Mouse (Mus musculus) heart, embryonic 14.5 days (tissue): ENCODE results near the gene Khdc1a. TPM values are rescaled to one million over a fixed set of nuclear protein-coding genes. Genes with fewer than 3 reads are reported as not detected.
"Not testable (repeated sequence)": the region's sequence is repeated elsewhere in the genome, so short reads cannot be mapped to it uniquely, and the experiment has no call there.

Experiments
- ATAC-seq: fragments of 200-750 bp; cut with Nextera tagmentation; 2 replicates; pipeline ENCODE4 v1.8.0; 2017; ENCODE audit warnings: low read depth, moderate TSS enrichment; ENCODE audit not compliant: insufficient number of reproducible peaks, insufficient read depth, low FRiP score
- H3K27ac ChIP-seq, 2 experiments: fragments of 200-500 bp in 1 of 2; fragments of 300-500 bp in 1 of 2; sonication (generic) in 1 of 2; replicated peaks in 1 of 2; 2 replicates each; pipeline ENCODE4 v1.5.1; 2012 to 2014; ENCODE audit warnings: low read depth in 2 of 2, low read length in 2 of 2, control low read depth in 1 of 2, mild to moderate bottlenecking in 1 of 2, mixed read lengths in 1 of 2; ENCODE audit not compliant: control insufficient read depth in 1 of 2, insufficient read depth in 1 of 2
- H3K27me3 ChIP-seq: fragments of 300-500 bp; sonication (generic); 2 replicates; pipeline ENCODE4 v1.6.1; 2014; ENCODE audit warnings: mild to moderate bottlenecking, low read length, control low read depth; ENCODE audit not compliant: control insufficient read depth, insufficient read depth
- H3K36me3 ChIP-seq: fragments of 300-500 bp; sonication (generic); 2 replicates; pipeline ENCODE4 v1.6.1; 2014; ENCODE audit warnings: mild to moderate bottlenecking, control low read depth, low read length, mixed read lengths; ENCODE audit not compliant: control insufficient read depth, insufficient read depth
- H3K4me1 ChIP-seq, 2 experiments: fragments of 200-500 bp in 1 of 2; fragments of 300-500 bp in 1 of 2; sonication (generic) in 1 of 2; 2 replicates each; pipeline ENCODE4 v1.6.1; 2012 to 2014; ENCODE audit warnings: low read length in 2 of 2, control low read depth in 1 of 2, mixed read lengths in 1 of 2; ENCODE audit not compliant: control insufficient read depth in 2 of 2, insufficient read depth in 2 of 2
- H3K4me2 ChIP-seq: fragments of 300-500 bp; sonication (generic); 2 replicates; pipeline ENCODE4 v1.6.1; 2014; ENCODE audit warnings: mild to moderate bottlenecking, low read length
- H3K4me3 ChIP-seq, 2 experiments: fragments of 200-500 bp in 1 of 2; fragments of 300-500 bp in 1 of 2; sonication (generic) in 1 of 2; 2 replicates each; pipeline ENCODE4 v1.5.1; 2012 to 2014; ENCODE audit warnings: low read length in 2 of 2, mild to moderate bottlenecking in 2 of 2, control low read depth in 1 of 2, low read depth in 1 of 2, moderate library complexity in 1 of 2; ENCODE audit not compliant: control insufficient read depth in 1 of 2, insufficient read depth in 1 of 2
- H3K9ac ChIP-seq: fragments of 300-500 bp; sonication (generic); 2 replicates; pipeline ENCODE4 v1.6.1; 2014; ENCODE audit warnings: mild to moderate bottlenecking, low read length
- H3K9me3 ChIP-seq: fragments of 300-500 bp; sonication (generic); 2 replicates; pipeline ENCODE4 v1.6.1; 2016; ENCODE audit warnings: low read length, control low read depth; ENCODE audit not compliant: control insufficient read depth
- WGBS: fragments of 180-500 bp; shearing (Covaris S2); extraction: QIAGEN DNeasy Blood & Tissue Kit; methylation state at CpG from one replicate; pipeline ENCODE4 v1.1.7; 2014; 5-methylcytosine and 5-hydroxymethylcytosine counted together
- polyA plus RNA-seq: library from polyadenylated mRNA; unstranded; fragments of >200 nt; fragmentation: Nextera tagmentation; extraction: Ambion mirVana; gene quantifications from 2 replicates; pipeline ENCODE4 v1.2.1, GENCODE M21; 2014

Gene Khdc1a
- polyA plus RNA-seq, 1 experiment from 2014 or later: not detected

DNA sequence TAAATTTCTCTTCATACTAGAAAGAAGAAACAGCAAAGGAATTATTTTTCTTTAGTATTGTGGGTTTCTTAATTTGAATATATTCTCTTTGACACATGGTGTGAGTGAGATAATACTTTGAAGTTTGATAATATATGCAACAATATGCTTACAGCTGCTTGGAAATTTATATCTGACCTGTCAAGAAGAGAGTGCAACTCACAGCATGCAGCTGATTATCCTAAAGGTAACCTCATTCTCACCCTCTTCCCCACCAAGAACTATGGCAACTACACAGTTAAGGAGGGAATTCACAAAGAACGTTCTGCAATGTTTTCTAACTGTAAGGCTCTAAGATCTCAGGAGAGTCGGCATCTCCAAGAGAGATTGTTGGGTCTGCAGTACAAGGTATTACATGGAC, 33.1 kb upstream of the Khdc1a start:
- Histone ChIP-seq H3K36me3 (no peaks in the 10 kb centered on the region), H3K27ac (no peak overlapping the region)
- WGBS: 73% methylated on average over 2 of the region's 2 CpGs

DNA sequence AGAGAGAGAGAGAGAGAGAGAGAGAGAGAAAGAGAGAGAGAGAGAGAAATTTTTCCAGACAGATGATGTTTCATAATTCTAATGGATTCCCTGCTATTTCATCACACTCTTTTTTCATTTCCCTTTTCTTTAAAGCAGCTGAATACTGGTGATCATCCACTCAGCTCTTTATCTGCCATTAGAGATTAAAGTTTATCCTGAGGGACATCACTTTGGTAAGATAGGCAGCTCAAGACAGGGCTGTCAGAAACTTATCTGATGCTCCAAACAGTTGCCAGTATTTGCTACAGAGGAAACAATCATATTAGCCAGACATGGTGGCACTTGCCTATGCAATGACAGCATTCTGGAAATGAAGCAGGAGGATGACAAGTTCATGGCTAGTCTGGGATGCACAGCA, 31.2 kb upstream of the Khdc1a start:
- Histone ChIP-seq H3K9ac (no peak overlapping the region), H3K4me3 (no peak overlapping the region), H3K36me3 (no peaks in the 10 kb centered on the region), H3K27ac (no peak overlapping the region), H3K4me1 (no peaks in the 10 kb centered on the region), H3K4me2 (no peak overlapping the region), H3K27me3 (no peaks in the 10 kb centered on the region), H3K9me3 (no peaks in the 10 kb centered on the region)
- no peak for ATAC-seq

More for the DNA sequence above, 33.1 kb upstream of the Khdc1a start:
- Histone ChIP-seq H3K4me1 (no peaks in the 10 kb centered on the region), H3K9me3 (no peaks in the 10 kb centered on the region), H3K4me2 (no peak overlapping the region), H3K27me3 (no peaks in the 10 kb centered on the region), H3K4me3 (no peak overlapping the region), H3K9ac (no peak overlapping the region)
- ATAC-seq: no peak

DNA sequence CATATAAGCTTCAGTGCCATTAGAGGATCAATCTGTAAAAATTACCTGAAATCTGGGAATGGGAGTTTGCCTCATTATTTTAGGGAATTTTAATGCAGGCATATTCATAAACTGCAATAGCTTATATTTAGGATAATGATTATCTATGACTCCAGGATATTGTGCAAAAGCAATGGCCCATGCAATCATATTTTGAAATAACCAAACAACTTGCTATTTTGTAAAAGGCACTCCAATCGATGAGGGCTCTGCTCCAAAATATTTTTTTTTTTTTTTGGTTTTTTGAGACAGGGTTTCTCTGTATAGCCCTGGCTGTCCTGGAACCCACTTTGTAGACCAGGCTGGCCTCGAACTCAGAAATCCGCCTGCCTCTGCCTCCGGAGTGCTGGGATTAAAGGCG, 29.2 kb upstream of the Khdc1a start:
- H3K9me3 ChIP-seq, H3K9ac ChIP-seq, H3K36me3 ChIP-seq, H3K27ac ChIP-seq, H3K27me3 ChIP-seq, H3K4me1 ChIP-seq, H3K4me3 ChIP-seq, H3K4me2 ChIP-seq, ATAC-seq: not testable (repeated sequence)
- 79% methylated on average over 5 of the region's 5 CpGs for WGBS

- no peaks in the 10 kb centered on the region for H3K4me1 ChIP-seq
- peaks cover 2% of the 10 kb centered on the region; the same call in 1 of the 2 replicates for H3K9me3 ChIP-seq
- H3K27me3 ChIP-seq: no peaks in the 10 kb centered on the region
- no peak overlapping the region for H3K27ac ChIP-seq
- no peaks in the 10 kb centered on the region for H3K36me3 ChIP-seq
- no peak overlapping the region for H3K9ac ChIP-seq
- WGBS: 56% methylated on average over 1 of the region's 1 CpGs
- ATAC-seq: no peak
- H3K4me3 ChIP-seq: no peak overlapping the region
- H3K4me2 ChIP-seq: no peak overlapping the region
Measured at GRCm38 (mm10) chr1:21321656-21322055, 27.8 kb upstream of the Khdc1a start.

DNA sequence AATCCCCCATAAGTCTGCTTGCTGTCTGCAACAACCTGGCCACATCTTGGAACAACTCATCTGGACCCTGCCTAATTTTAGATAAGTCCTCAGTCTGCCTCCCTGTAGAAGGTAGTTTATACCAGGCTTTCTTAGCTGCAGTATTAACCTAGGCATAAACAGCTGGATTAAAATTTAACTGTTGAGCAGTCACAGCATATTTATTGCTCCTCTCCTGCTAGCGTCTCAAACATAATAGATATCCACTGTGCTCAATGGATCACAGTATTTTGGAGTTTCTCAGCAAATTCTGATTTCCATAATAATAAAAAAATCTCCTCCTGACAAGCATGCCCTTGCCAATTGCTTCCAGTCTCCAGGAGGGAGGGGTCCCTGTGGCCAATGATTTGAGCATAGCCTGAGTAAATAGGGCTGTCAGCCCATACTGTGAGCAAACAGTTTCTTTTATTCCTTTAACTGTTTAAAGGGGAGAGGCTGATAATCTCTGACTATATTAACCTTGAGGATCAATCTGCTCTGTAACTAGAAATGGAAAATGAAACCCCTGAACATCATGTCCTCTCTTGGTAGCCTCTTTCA, 25.4 kb upstream of the Khdc1a start:
- no peak overlapping the region for H3K4me2 ChIP-seq
- 74% methylated on average over 1 of the region's 1 CpGs for WGBS
- no peak overlapping the region for H3K27ac ChIP-seq
- no peak for ATAC-seq
- H3K9me3 ChIP-seq: peaks cover 4% of the 10 kb centered on the region; the same call in 1 of the 2 replicates
- H3K36me3 ChIP-seq: no peaks in the 10 kb centered on the region
- H3K9ac ChIP-seq: no peak overlapping the region
- H3K4me3 ChIP-seq: no peak overlapping the region
- no peaks in the 10 kb centered on the region for H3K27me3 ChIP-seq
- H3K4me1 ChIP-seq: no peaks in the 10 kb centered on the region

DNA sequence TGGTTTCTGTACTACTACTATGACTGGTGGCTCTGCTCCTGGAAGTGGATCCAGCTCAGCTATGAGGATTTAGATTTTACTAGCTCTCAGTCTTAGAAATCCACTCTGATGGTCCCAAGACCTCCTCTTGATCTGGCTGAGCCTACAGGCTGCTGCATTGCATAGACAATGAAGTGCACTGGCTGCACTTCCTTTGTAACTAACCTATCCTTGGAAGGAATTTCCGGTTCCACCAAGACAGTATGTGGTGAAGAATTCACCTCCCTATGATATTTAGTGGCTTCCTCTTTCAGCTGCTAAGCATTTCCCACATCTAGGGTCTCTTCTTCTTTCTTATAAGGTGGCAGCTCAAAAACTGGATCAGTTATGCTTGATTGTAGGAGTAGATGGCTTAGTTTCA, 24.8 kb upstream of the Khdc1a start:
- Histone ChIP-seq H3K9me3 (peaks cover 4% of the 10 kb centered on the region; the same call in 1 of the 2 replicates), H3K4me3 (no peak overlapping the region), H3K27me3 (no peaks in the 10 kb centered on the region), H3K9ac (no peak overlapping the region), H3K27ac (no peak overlapping the region), H3K4me2 (no peak overlapping the region), H3K4me1 (no peaks in the 10 kb centered on the region), H3K36me3 (no peaks in the 10 kb centered on the region)
- ATAC-seq: no peak
- WGBS: 77% methylated on average over 1 of the region's 1 CpGs

GRCm38 (mm10) chr1:21326733-21327132, 22.7 kb upstream of the Khdc1a start:
- Histone ChIP-seq H3K4me1 (no peaks in the 10 kb centered on the region), H3K27ac (no peak overlapping the region), H3K4me2 (no peak overlapping the region), H3K36me3 (no peaks in the 10 kb centered on the region), H3K27me3 (no peaks in the 10 kb centered on the region), H3K9me3 (peaks cover 4% of the 10 kb centered on the region; the same call in 1 of the 2 replicates), H3K4me3 (no peak overlapping the region), H3K9ac (no peak overlapping the region)
- no peak for ATAC-seq
- WGBS: 80% methylated on average over 7 of the region's 7 CpGs

GRCm38 (mm10) chr1:21331161-21331560, 18.3 kb upstream of the Khdc1a start:
- not testable (repeated sequence) for H3K4me3 ChIP-seq, H3K27me3 ChIP-seq, H3K4me1 ChIP-seq, H3K36me3 ChIP-seq, H3K9me3 ChIP-seq, H3K27ac ChIP-seq, H3K4me2 ChIP-seq, ATAC-seq, H3K9ac ChIP-seq
